Mouse (Mus musculus) cerebellum, postnatal 25 days (tissue): ENCODE measurements around the gene Prss29.

Experiments
- DNase-seq, 2 experiments: peaks; one replicate each; pipeline ENCODE4 v3.0.0; 2021; ENCODE audit warnings: mixed read lengths in 2 of 2

Prss29 gene

GRCm38 (mm10) chr17:25361291-25361690 lies 42.8 kb downstream of the Prss29 start:
- DNase-seq = no peak

- peak; percentile 27 to 62 for DNase-seq
These were observed 45.3 kb downstream of the Prss29 start for GRCm38 (mm10) chr17:25363726-25364125.

- no peak for DNase-seq
These were observed 47.6 kb downstream of the Prss29 start, which contains the start of gene Tpsb2 for GRCm38 (mm10) chr17:25366005-25366404. Tpsb2 (plus strand) TSS chr17:25366305.

GRCm38 (mm10) chr17:25368973-25369372 lies 50.5 kb downstream of the Prss29 start, which contains the start of gene Tpsg1:
Tpsg1 (plus strand) TSS chr17:25369273.
- DNase-seq = no peak
